19 mouse cellular contexts compared by ENCODE assay signal in genomic region chr2:11766485-11767160, GRCm38 (mm10). TPM values are rescaled to one million over a fixed set of nuclear protein-coding genes. Genes with fewer than 3 reads are reported as not detected.
DNase-seq lines count a peak whose midpoint lies in the region; ATAC-seq and TF ChIP-seq lines count a peak whose summit lies in the region.
"Had no signal": no experiment of that assay in that cellular context is flagged by ENCODE, and none has a peak within 500 bp of the region (broad histone marks: within the 10 kb centered on the region; RNA-seq: fewer than 3 reads in every experiment).

No protein-coding gene starts in this region.

- peak; percentile 8 for ATAC-seq in hindbrain, postnatal 0 days
- ATAC-seq in hindbrain, embryonic 12.5 days (ENCODE audit: low FRiP score), result no peak
- ATAC-seq in megakaryocyte progenitor cell, adult 5-6 weeks (replicated peaks; ENCODE audit: poor library complexity), result peak; percentile 64
- ATAC-seq: inflammation-experienced regulatory T-cells, adult 6 months had no signal

- DNase-seq in hindbrain, postnatal 0 days (ENCODE audit: low spot score), result no peak
- peak; percentile 60 for DNase-seq in A20 (ENCODE audit: low read depth, low spot score)
- DNase-seq in R1 (ENCODE audit: low read depth, low spot score), result peak; percentile 40
- DNase-seq in heart, postnatal 10 days, result no peak
- no peak for DNase-seq in left cerebral cortex, postnatal 14 days (ENCODE audit: low spot score in 2 of 2)
- DNase-seq: adrenal gland, adult 8-10 months; cerebellum, adult 11 months; kidney, adult 18-20 months; kidney, postnatal 25 days; midbrain, embryonic 14.5 days; thymus, postnatal 14 days had no signal

- 70% methylated on average over 5 of the region's 5 CpGs for WGBS in hindbrain, postnatal 0 days
- WGBS in hindbrain, embryonic 12.5 days, result 77% methylated on average over 5 of the region's 5 CpGs

- intact Hi-C loops in heart, postnatal 10 days (cut with DNase I), result no loop called here
- intact Hi-C loops in left cerebral cortex, postnatal 14 days (cut with DNase I), result loop anchor here (10.0 kb wide), 1 partner anchor 162 kb away; the partner anchor contains the start of gene Rbm17

- no peaks in the 10 kb centered on the region for H3K9me3 ChIP-seq in hindbrain, postnatal 0 days (ENCODE audit: low read length)
- no peaks in the 10 kb centered on the region for H3K9me3 ChIP-seq in hindbrain, embryonic 12.5 days (replicated peaks)
- H3K9me3 ChIP-seq: embryonic facial prominence, embryonic 13.5 days; forebrain, embryonic 10.5 days; forebrain, embryonic 15.5 days; kidney, embryonic 15.5 days had no signal

- H3K4me3 ChIP-seq in hindbrain, postnatal 0 days (ENCODE audit: low read length), result no peak overlapping the region
- no peak overlapping the region for H3K4me3 ChIP-seq in hindbrain, embryonic 12.5 days
- H3K4me3 ChIP-seq: embryonic facial prominence, embryonic 13.5 days; forebrain, embryonic 10.5 days; forebrain, embryonic 15.5 days; kidney, embryonic 15.5 days; layer of hippocampus, adult 2 months had no signal

- no peaks in the 10 kb centered on the region for H3K4me1 ChIP-seq in hindbrain, postnatal 0 days (ENCODE audit: insufficient read depth, low read length)
- H3K4me1 ChIP-seq in hindbrain, embryonic 12.5 days, result no peaks in the 10 kb centered on the region
- H3K4me1 ChIP-seq: embryonic facial prominence, embryonic 13.5 days; forebrain, embryonic 10.5 days; kidney, embryonic 15.5 days had no signal

- no peaks in the 10 kb centered on the region for H3K27me3 ChIP-seq in hindbrain, postnatal 0 days (ENCODE audit: insufficient read depth, low read length)
- H3K27me3 ChIP-seq in hindbrain, embryonic 12.5 days, result no peaks in the 10 kb centered on the region
- H3K27me3 ChIP-seq: embryonic facial prominence, embryonic 13.5 days; forebrain, embryonic 15.5 days; kidney, embryonic 15.5 days had no signal

- no peak for TF ChIP-seq CTCF in hindbrain, postnatal 0 days (IDR thresholded peaks at IDR 0.05; ENCODE audit: low read depth)

- no peak overlapping the region; the same call in 1 of the 2 replicates for H3K27ac ChIP-seq in hindbrain, postnatal 0 days
- no peak overlapping the region for H3K27ac ChIP-seq in hindbrain, embryonic 12.5 days
- H3K27ac ChIP-seq: embryonic facial prominence, embryonic 13.5 days; forebrain, embryonic 10.5 days; forebrain, embryonic 15.5 days; kidney, embryonic 15.5 days; layer of hippocampus, adult 2 months had no signal

- peaks cover 62% of the 10 kb centered on the region for H3K36me3 ChIP-seq in hindbrain, postnatal 0 days (ENCODE audit: insufficient read depth, low read length)
- H3K36me3 ChIP-seq in hindbrain, embryonic 12.5 days, result peaks cover 71% of the 10 kb centered on the region

- H3K4me2 ChIP-seq in hindbrain, postnatal 0 days (ENCODE audit: low read depth, low read length), result no peak overlapping the region
- no peak overlapping the region for H3K4me2 ChIP-seq in hindbrain, embryonic 12.5 days (replicated peaks)
- H3K4me2 ChIP-seq: embryonic facial prominence, embryonic 13.5 days; forebrain, embryonic 15.5 days; kidney, embryonic 15.5 days had no signal

- no peak overlapping the region for H3K9ac ChIP-seq in hindbrain, postnatal 0 days (replicated peaks; ENCODE audit: low read length)
- no peak overlapping the region for H3K9ac ChIP-seq in hindbrain, embryonic 12.5 days
- H3K9ac ChIP-seq: embryonic facial prominence, embryonic 13.5 days; forebrain, embryonic 15.5 days; kidney, embryonic 15.5 days had no signal

RNA-seq across cellular contexts. Expression of gene Fbh1, which starts 10.8 kb away (rescaled TPM):
- total RNA-seq in hindbrain, postnatal 0 days (2014; rRNA removed), result 85.1 and 102 TPM in 2 replicates
- polyA plus RNA-seq in hindbrain, postnatal 0 days (2015; fragmentation: Nextera tagmentation; extraction: Ambion mirVana), result 85.0 and 85.7 TPM in 2 replicates
- polyA plus RNA-seq in hindbrain, embryonic 12.5 days (2016; fragmentation: Nextera tagmentation; extraction: Ambion mirVana), result 163 and 166 TPM in 2 replicates
- total RNA-seq in megakaryocyte progenitor cell, adult 5-6 weeks (2015), result 56.3 and 58.3 TPM in 2 replicates
- 101 and 113 TPM in 2 replicates for total RNA-seq in megakaryocyte progenitor cell, adult 5-6 weeks (2017)
- 10 to 100 TPM; 77.2 to 80.4 TPM for total RNA-seq in heart, postnatal 10 days (2021)
- total RNA-seq in left cerebral cortex, postnatal 14 days (2021), result 10 to 100 TPM; 83.2 to 94.7 TPM

RNA-seq across cellular contexts. Expression of gene Ankrd16, which starts 11.1 kb away (rescaled TPM):
- total RNA-seq in hindbrain, postnatal 0 days (2014; rRNA removed), result 42.6 and 43.4 TPM in 2 replicates
- polyA plus RNA-seq in hindbrain, postnatal 0 days (2015; fragmentation: Nextera tagmentation; extraction: Ambion mirVana), result 35.7 and 36.7 TPM in 2 replicates
- polyA plus RNA-seq in hindbrain, embryonic 12.5 days (2016; fragmentation: Nextera tagmentation; extraction: Ambion mirVana), result 60.6 and 62.8 TPM in 2 replicates
- 36.5 and 37.6 TPM in 2 replicates for total RNA-seq in megakaryocyte progenitor cell, adult 5-6 weeks (2015)
- 17.2 and 27.4 TPM in 2 replicates for total RNA-seq in megakaryocyte progenitor cell, adult 5-6 weeks (2017)
- total RNA-seq in heart, postnatal 10 days (2021), result 10 to 100 TPM; 27.3 to 31.1 TPM
- total RNA-seq in left cerebral cortex, postnatal 14 days (2021), result 10 to 100 TPM; 64.0 to 66.9 TPM

Comparison
In these comparisons a context has a peak if more than half of its experiments do, and no peak if none do; other contexts are left out.
1. DNase-seq: peak in A20 (single experiment) and R1 (single experiment); none in hindbrain, postnatal 0 days (single experiment), heart, postnatal 10 days (0 of 2) and left cerebral cortex, postnatal 14 days (0 of 2).